Mouse (Mus musculus) CD4-positive helper T cell, adult 2 months (primary cell): ENCODE measurements at regions not wholly inside any gene's neighbourhood (a gene's known extent, or its start where the extent isn't known, plus 50 kb on each side); places are given as distances from the start of the nearest gene placed in this dataset.
A peak's percentile ranks its signal among the peaks of the same experiment; 100 is the strongest.

Experiments
- DNase-seq: peaks from one replicate; pipeline ENCODE4 v3.0.0-alpha.2; 2012; ENCODE audit warnings: low read depth, missing footprints, low spot score

DNA sequence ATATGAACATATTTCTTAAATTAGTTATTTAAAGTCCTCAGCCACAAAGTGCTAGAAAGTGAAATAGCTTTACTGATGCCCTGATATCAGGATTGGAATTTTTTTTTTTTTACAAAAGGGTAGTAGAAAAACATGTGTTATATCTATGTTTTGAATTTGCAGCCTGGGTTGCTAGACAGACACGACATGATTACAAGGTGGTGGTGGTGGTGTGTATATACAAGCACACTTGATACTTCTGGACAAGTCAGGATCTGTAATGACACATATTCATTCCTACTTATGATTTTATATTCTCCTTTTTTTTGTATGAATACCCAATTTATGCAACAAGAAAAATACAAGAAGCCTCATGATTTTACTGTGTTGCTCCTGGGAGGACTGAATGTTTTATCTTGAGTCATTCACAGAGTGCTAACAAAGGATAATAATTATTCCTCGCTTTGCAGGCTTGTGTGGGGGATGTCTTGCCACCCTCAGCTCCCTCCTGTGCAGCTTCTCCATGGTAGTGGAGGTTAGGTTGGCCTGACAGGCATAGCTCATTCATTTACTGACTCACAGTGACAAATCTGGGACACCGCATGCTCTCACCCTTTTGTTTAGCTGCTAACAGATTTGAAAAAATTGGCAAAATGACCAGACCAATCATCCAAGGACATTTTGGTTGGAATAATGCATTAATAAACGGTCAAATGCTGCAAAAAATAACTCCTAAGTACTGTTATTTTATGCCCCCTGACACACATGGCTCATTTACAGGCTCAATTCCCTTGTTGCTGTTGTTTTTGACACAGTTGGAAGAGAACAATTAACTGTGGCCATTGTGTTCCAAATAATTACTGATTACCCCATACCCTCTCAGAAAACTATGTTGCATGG, 303.3 kb upstream of the Sel1l start:
- no peak for DNase-seq

DNA sequence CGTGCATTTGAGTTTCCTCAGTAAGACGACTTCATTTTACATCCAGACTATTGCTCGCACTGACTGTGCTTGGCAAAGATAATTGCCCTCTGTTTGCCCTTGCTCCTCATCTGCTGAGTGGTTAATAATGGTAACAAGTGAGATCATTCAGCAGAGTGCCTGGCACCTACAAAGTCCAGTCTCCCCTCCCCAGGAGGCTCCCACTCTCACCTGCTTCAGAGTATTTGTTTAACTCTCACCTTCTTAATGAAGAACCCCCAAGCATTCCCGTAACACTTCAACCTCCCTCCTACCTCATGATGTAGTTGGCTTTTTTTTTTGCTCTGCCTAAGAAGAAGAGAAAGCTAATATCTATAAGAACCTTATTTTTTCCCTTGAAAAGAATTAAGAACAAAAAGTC, 288.6 kb upstream of the Sel1l start:
- no peak for DNase-seq

DNA sequence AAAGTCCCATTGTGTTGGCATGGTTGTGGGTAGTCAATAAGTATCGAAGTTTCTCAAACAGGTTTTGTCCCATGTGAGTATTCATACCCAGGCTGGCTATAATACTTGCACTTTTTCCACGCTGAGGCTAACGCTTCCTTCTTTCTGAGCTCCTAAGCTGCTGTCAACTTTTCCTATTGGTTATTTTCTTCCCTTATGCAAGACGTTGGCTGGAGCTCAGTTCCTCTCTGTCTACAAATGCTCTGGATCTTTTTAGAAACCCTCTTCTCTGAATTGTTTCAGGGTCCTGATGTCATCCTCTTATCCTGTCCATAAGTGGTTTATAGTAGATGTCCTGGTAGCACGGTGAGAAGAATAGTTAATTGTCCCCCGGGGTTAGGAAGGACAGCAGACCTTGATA, 278.7 kb upstream of the Sel1l start:
- no peak for DNase-seq

DNA sequence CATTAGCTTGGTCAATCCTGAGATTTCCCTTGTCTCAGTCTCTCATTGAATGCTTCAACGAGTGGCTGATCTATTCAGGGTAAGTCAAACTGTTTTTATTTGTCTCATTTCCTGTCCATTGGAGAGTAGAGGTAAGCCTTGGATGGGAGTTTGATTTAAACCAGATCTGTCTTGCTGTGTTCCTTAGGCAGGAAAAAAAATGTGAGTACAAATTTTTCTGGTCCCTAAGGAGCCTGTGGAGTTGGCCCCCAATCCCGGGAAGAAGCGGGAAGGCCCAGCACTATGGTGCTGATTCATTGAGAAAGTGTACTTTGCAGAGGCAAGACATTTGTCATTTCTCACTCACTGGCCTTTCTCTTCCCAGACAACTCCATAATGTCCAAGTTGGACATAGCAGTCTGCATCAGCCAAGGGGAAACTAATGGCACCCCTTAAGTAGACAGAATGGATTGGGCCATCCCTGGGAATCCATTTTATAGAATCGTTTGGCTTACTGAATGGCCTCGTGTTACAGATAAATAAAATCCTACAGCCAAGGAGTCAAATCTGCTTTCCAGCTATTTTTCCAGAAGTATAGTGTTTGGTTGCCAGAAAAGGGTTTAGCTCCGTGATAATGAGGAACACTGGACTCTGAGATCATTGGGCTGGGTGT, 271.3 kb upstream of the Sel1l start:
- no peak for DNase-seq

DNA sequence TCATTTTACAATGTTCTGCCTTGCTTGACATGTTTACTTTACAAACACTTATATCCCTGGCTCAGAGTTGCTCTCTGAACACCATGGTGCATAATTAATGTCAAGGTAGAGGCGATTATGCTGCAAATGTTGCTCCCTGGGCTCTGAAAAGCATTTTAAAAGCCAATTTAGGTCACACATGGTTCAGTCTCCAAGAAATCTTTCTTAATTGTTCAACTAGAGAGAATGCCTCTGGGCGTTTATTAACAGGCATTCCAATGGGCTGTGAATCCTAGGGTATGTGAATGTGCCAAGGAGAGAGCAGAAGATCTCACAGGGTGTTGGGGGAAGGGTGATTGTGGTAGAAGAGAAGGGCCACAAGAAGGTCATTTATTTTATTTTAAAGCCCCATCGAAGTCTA, 260.7 kb upstream of the Sel1l start:
- no peak for DNase-seq

DNA sequence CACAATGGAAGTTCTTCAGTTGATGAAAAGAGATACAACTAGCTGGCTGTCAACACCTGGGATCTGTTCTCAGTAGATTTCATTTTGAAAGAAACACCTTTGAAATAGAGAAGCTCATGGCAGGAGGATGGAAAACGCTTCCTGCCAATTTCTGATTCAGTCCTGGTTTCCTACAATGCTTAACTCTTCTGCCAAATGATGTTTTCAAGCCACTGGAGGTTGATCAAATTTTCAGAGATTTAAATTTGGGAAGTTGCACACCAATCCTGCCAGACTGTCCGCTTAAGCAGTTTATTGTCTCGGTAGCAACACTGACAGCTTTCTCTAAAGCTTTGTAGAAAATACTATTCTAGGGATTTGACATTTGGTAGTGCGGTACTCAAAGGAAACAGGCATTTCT, 251.1 kb upstream of the Sel1l start:
- DNase-seq: no peak

DNA sequence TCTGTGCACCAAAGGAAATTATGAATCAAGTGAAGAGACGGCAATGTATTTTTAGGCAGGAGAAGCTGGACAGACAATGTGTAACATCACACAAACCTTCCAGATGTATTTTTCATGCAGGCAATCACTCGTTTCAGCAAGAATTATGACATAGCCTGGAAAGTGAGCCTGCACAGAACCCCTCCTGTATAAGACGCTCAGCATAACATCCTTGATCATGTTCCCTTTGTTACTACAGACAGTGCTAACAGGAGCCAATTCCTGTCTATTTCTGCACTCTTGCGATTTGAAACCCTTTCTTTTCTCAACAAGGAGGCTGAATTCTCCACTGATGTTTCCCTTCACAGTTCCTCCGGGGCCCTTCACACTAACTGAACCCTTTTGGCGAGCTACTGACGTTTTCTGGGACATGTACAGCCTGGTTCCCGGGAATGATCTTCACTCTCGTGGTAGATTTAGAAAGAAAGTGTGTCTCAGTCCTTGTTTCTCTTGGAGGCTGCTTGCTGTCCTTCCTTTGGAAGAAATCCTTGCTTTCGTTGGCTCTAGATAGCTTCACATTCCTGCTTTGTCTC, 243.9 kb upstream of the Sel1l start:
- no peak for DNase-seq

DNA sequence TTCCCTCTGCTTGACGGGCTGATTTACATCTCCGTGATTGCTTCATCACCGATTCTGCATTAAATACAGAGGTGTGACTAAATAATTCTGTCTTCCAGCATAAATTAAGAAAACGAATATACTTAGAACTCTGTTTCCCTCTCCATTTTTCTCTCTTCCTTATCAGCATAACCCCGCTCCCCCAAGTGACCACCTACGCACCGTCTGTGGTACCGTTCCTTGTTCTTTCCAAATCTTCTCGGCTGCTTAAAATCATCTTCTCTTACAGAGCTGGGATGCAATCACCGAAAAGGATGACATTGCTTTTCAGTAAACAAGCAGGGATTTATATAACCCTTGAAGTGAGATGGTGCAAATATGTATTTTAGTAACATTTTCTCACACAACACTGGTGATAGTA, 224.3 kb upstream of the Sel1l start:
- DNase-seq: no peak

DNA sequence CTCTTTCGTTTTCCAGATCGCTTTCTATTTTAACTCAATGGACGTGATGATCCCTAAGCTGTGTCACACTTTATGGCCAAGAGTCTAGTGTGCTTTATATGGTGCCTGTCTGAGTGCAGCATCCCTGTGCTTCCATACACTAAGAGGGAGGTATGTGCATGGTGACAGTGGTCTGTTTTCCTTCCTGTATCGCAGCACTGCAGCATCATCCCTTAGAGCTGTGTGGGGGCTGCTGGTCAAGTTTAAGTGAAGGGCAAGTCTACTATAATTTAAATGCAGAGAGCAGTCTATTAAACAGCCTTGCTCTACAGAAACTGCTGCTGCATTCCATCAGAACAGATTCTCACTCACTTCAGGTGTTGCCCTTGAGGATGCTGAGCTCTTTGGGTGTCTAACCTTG, 213.8 kb upstream of the Sel1l start:
- no peak for DNase-seq

DNA sequence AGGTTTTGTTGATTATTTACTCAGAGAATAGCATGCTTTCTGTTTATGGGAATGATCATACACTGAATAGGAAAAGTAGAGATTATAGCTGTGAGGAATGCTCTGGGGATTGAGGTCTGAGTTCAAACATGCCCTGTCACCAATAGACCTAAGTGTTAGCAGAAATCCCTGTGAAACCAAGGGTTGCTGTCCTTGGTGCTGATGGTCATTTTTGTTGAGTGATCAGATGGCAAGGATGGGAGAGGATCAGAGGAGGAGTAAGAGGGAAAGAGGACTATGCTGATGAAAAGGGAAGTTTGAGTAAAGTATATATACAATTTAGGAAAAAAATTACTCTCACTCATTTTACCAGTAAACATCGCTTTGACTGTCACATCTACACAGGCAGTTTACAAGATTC, 191.5 kb upstream of the Sel1l start:
- DNase-seq: no peak

DNA sequence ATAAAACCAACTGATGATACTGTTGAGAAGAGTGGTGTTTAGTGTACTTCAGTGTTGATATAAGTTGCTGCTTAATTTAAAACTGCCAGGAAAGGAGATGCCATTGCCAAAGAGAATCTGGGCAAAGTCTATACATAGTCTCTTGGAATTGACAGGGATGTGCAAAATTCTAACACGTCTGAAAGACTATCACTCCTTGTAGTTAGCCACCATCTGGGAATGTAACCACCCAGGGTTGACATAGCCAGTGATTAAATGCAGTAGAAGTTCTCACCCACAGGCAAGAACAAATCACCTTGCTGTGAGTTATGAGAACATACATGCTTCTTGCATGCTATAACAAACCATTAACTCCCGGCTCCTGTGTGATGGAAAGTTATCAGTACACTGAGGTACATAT, 180.2 kb upstream of the Sel1l start:
- DNase-seq: no peak

DNA sequence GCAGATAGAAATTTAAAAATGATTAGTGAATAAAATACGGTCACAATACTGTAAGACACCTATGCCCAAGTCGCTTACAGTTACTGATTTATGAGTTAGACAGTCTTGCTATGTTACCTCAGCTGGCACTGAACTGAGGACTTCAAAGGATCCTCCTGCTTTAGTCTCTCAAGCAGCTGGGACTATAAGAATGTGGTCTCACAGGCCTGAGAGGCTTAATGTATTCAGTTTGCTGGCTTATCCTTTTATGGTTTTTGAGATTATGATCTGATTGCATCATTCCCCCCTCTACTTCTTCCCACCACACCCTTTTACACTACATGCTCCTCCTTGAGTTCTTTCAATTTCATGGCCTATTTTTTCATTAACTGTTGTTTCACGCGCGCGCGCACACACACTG, 179.4 kb upstream of the Sel1l start:
- no peak for DNase-seq

DNA sequence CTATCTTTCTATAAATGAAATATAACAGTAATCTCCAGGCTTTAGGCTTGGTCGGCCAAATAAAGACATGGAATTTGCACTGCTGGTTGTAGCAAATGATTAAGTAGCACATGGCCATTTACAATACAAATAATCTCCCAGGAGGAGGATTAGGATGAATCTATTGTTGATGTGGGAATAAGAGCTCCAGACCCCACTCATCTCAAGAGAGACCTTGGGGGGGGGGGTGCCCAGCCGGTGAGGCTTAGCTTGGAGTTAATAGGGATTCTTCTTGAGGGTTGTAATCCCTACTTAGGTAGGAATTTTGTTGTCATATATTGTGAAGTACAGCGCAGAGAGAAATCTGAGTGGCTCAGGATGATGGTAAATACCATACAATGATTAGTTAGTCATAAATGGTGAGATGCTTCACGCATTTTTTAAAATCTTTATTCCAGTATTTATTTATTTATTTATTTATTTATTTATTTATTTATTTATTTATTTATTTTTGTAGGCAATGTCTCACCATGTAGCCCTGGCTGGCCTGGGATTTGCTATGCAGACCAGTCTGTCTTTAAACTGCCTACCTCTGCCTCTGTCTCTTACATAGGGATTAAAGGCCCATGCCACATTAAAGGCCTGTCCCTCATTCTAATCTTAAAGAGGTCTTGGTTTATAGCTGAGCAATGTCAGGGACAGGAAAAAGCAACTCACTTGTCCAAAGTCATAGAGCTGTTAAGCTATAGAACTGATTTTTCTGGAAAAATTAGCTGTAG, 175.7 kb upstream of the Sel1l start:
- DNase-seq: no peak

DNA sequence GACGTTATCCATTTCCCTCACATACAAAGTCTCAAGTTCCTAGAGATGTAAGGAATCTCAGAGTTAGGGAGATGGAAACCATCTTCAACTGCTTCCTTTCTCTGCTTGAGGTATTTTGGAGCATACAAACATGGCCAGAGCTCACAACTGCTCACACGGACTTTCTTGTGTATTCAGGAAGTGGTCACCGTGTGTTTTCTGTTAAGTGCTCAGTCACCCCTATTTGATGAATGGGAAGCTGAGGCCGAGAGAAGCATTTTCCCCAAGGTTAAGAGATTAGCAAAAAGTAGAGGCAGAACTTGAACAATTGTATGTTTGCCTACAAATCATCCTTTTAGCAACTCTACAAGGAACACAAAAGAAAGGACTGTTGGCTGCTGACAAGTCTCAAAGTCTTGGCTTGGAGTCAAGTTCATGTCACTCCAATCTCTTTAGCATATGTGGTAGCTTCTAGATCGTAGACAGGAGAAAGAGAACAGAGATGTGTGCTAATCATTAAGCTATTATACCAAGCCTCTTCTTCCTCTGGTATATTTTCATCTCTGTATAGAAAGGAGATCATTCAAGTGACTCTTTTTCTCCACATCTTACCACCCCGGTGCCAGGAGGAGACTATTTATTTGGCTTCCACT, 170.8 kb upstream of the Sel1l start:
- no peak for DNase-seq

DNA sequence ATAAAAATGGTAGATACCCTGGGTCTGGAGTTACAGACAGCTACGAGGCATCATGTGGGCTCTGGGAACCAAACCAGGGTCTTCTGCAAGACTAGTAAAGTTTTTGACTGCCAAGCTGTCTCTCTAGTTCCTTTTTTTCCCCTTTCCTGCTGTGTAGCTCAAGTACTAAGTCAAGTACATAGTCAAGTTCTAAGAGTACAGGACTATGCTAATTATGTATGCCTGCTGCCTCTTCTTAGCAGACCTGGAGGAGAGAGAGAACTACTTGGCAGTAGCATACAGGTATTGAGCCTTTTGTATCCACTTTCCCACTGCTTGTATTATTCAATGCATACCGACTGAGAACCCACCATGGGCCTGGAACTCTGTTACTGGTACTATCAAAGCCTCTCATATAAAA, 166.4 kb upstream of the Sel1l start:
- no peak for DNase-seq

DNA sequence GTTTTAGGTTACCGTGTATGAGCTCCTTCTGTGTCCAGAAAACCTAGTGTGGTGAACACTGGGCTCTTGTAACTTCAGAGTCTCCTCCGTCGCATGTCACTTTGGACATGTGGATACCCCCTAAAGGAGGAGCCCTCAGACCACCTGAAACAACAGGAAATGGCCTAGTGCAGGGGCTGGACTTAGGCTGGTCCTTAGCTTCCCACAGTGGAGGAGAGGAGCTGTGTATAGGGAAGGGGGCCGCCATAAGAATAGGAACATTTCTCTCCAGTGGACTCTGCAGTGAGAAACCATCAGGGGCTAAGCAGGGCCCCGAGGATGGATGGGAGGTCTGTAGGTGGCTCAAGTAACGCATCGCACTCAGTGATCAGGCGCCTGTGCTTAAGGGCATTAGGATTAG, 165.0 kb upstream of the Sel1l start:
- no peak for DNase-seq

DNA sequence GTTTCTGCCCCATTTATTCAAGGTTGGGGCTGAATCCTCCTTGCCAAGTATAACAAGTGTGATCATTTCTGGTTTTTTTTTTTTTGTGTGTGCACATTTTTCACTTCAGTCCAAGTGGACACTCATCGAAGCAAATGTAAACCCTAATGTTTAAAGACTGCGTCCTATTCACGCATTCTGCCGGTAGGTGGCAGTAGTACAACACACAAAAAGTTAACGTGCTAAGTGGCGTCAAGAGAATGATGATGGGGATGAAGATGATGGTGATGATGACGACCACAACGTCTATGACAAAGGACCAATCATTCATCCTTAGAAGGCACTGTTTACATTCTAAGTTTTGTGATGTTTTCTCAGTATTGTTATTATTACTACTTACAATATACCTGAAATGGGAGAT, 164.3 kb upstream of the Sel1l start:
- peak; percentile 3 for DNase-seq

DNA sequence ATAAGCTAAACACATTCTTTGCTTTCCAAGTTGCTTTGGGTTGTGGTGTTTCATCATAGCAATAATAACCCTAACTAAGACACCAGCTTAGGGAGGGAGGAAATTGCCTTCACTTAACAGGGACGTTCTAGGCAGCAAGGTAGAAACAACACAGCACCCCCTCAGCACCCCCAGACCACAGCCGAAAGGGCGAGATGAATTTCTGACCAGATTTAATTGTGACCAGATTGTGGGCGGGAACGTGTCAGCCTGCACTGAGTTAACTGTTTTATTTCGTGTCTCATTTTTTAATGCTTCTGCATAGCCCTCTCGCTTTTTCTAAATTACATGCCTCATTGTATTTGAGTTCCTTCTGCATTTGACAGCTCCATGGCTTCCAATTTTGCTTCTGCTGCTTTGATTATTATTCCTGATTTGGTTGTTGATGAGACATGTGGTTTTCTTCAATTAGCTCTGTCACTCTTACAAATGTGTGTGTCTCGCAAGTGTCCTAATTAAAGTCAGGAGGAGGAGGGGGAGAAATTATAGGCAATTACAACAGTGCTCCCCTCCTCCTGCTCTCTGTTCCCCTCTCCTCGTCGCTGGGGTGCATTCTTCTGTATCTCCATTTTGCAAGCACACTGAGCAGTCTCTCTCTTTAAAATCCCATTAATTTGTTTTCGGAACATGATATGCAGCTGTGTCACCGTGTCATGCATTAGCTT, 155.6 kb upstream of the Sel1l start:
- no peak for DNase-seq

DNA sequence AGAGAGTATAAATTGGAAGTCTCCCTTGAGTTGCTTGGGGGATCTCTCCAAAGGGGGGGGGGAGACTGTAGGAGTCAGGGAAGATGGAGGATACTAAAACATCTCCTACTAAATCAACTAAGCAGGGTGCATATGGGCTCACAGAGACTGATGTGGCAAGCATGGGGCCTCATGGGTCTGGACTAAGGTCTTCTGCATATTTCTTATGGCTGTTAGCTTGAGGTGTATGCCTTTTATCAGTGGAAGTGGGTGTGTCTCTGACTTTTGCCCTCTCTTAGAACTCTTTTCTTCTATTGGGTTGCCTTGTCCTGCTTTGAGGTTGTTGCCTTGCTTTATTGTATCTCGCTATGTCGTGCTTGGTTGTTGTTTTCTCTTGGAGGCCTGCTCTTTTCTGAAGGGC, 150.1 kb upstream of the Sel1l start:
- no peak for DNase-seq

DNA sequence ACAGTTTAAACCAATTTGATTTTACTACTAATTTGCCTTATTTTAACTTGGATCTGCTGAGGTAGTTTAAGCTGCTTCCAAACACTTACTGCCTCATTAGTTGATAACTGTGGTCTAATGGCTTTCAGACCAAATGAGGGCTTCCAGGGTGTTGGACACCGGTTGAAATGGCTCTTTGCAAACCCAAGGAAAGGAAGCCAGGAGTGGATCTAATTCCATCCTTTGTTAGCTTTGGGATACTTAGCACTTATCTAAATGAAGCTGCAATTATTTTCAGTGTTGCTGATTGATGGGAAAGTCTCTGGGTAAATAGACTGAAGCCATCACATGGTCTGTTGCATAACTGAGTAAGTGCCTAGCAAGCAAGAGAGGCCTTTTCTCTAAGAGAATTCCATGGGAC, 148.4 kb upstream of the Sel1l start:
- DNase-seq: no peak

DNA sequence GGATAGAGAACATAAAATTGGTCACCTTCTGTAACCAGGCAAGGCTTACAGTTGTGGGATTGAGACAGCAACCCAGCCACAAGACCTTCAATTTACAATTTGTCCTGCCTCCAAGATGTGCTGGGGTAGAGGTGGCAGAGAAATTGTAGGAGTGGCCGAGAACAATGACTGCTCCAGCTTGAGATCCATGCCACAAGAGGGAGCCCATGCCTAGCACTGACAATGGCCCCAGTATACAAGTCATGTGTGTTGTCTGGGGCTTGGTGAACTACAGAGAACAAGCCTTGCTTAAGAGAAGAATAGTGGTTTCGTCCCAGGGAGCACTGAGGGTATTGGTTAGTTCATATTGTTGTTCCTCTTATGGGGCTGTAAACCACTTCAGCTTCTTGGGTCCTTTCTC, 146.6 kb upstream of the Sel1l start:
- DNase-seq: no peak
